8 mouse cellular contexts compared by ENCODE assay signal in genomic region chr8:119743291-119744026, GRCm38 (mm10). TPM values are rescaled to one million over a fixed set of nuclear protein-coding genes. Genes with fewer than 3 reads are reported as not detected.
DNase-seq lines count a peak whose midpoint lies in the region; ATAC-seq and TF ChIP-seq lines count a peak whose summit lies in the region.

No protein-coding gene starts in this region.

- no peak for ATAC-seq in forebrain, embryonic 15.5 days (replicated peaks)
- ATAC-seq in stomach, postnatal 0 days (ENCODE audit: low FRiP score, low TSS enrichment) = no peak; the same call in 1 of the 2 replicates

- DNase-seq in forebrain, embryonic 10.5 days (ENCODE audit: extremely low spot score, low spot score) = peak; percentile 56
- peak; percentile 60 for DNase-seq in right cerebral cortex, postnatal 14 days
- DNase-seq in right cerebral cortex, postnatal 25 days = no peak
- DNase-seq in embryonic facial prominence, embryonic 10.5 days (ENCODE audit: low spot score) = peak; percentile 70
- DNase-seq in kidney, adult 2 months = peak; percentile 25
- peak; percentile 83 for DNase-seq in lung, postnatal 10 days
- DNase-seq in stomach, postnatal 0 days (ENCODE audit: low spot score) = peak; percentile 60

- no peak overlapping the region for H3K27ac ChIP-seq in forebrain, embryonic 10.5 days
- H3K27ac ChIP-seq in forebrain, embryonic 15.5 days (replicated peaks) = no peak overlapping the region
- H3K27ac ChIP-seq in embryonic facial prominence, embryonic 10.5 days (replicated peaks) = no peak overlapping the region
- H3K27ac ChIP-seq in kidney, adult 2 months (ENCODE audit: insufficient read depth, low read depth, low read length) = no peak overlapping the region
- H3K27ac ChIP-seq in stomach, postnatal 0 days (replicated peaks) = 0 out of 2 replicates have a peak overlapping the region, but pooled peaks have one; percentile 13

- H3K27me3 ChIP-seq in forebrain, embryonic 10.5 days (ENCODE audit: poor library complexity, severe bottlenecking) = no peaks in the 10 kb centered on the region
- H3K27me3 ChIP-seq in forebrain, embryonic 15.5 days = no peaks in the 10 kb centered on the region
- H3K27me3 ChIP-seq in embryonic facial prominence, embryonic 10.5 days (replicated peaks; ENCODE audit: low read depth, poor library complexity, severe bottlenecking) = no peaks in the 10 kb centered on the region; the same call in 1 of the 2 replicates
- H3K27me3 ChIP-seq in kidney, adult 2 months (replicated peaks; ENCODE audit: control insufficient read depth, insufficient read depth, low read length) = no peaks in the 10 kb centered on the region
- H3K27me3 ChIP-seq in stomach, postnatal 0 days (ENCODE audit: control insufficient read depth, insufficient read depth, low read length) = no peaks in the 10 kb centered on the region

- H3K4me3 ChIP-seq in forebrain, embryonic 10.5 days = no peak overlapping the region
- no peak overlapping the region for H3K4me3 ChIP-seq in forebrain, embryonic 15.5 days
- no peak overlapping the region for H3K4me3 ChIP-seq in embryonic facial prominence, embryonic 10.5 days
- H3K4me3 ChIP-seq in kidney, adult 2 months (ENCODE audit: insufficient read depth, low read depth, low read length) = no peak overlapping the region
- no peak overlapping the region for H3K4me3 ChIP-seq in stomach, postnatal 0 days (ENCODE audit: low read depth, low read length)

- peaks cover 16% of the 10 kb centered on the region for H3K4me1 ChIP-seq in forebrain, embryonic 10.5 days
- no peaks in the 10 kb centered on the region for H3K4me1 ChIP-seq in forebrain, embryonic 15.5 days
- H3K4me1 ChIP-seq in embryonic facial prominence, embryonic 10.5 days = peaks cover 7% of the 10 kb centered on the region; the same call in 1 of the 2 replicates
- H3K4me1 ChIP-seq in kidney, adult 2 months (ENCODE audit: control insufficient read depth, insufficient read depth, low read length) = no peaks in the 10 kb centered on the region
- no peaks in the 10 kb centered on the region for H3K4me1 ChIP-seq in stomach, postnatal 0 days (replicated peaks; ENCODE audit: control insufficient read depth, insufficient read depth)

- no peaks in the 10 kb centered on the region for H3K36me3 ChIP-seq in forebrain, embryonic 10.5 days (replicated peaks)
- no peaks in the 10 kb centered on the region for H3K36me3 ChIP-seq in forebrain, embryonic 15.5 days
- H3K36me3 ChIP-seq in embryonic facial prominence, embryonic 10.5 days (replicated peaks) = no peaks in the 10 kb centered on the region
- no peaks in the 10 kb centered on the region for H3K36me3 ChIP-seq in kidney, adult 2 months (ENCODE audit: control insufficient read depth, insufficient read depth, low read length)
- H3K36me3 ChIP-seq in stomach, postnatal 0 days (ENCODE audit: control insufficient read depth, insufficient read depth, low read length) = no peaks in the 10 kb centered on the region

- H3K9me3 ChIP-seq in forebrain, embryonic 10.5 days = no peaks in the 10 kb centered on the region
- no peaks in the 10 kb centered on the region for H3K9me3 ChIP-seq in forebrain, embryonic 15.5 days
- no peaks in the 10 kb centered on the region for H3K9me3 ChIP-seq in embryonic facial prominence, embryonic 10.5 days
- no peaks in the 10 kb centered on the region for H3K9me3 ChIP-seq in stomach, postnatal 0 days (ENCODE audit: control insufficient read depth, low read length)

- TF ChIP-seq POLR2A in kidney, adult 2 months (IDR thresholded peaks at IDR 0.05; ENCODE audit: low read depth, low read length) = no peak

- H3K9ac ChIP-seq in forebrain, embryonic 15.5 days (replicated peaks) = no peak overlapping the region
- no peak overlapping the region for H3K9ac ChIP-seq in stomach, postnatal 0 days (ENCODE audit: low read length)

- WGBS in forebrain, embryonic 10.5 days = 68% methylated on average over 13 of the region's 13 CpGs
- WGBS in forebrain, embryonic 15.5 days = 52% methylated on average over 13 of the region's 13 CpGs
- WGBS in embryonic facial prominence, embryonic 10.5 days = 61% methylated on average over 13 of the region's 13 CpGs
- 45% methylated on average over 13 of the region's 13 CpGs for WGBS in kidney, adult 2 months
- 32% methylated on average over 13 of the region's 13 CpGs for WGBS in stomach, postnatal 0 days

- TF ChIP-seq CTCF in kidney, adult 2 months (conservative IDR thresholded peaks at IDR 0.05; ENCODE audit: insufficient read depth, insufficient read length, low read depth, low read length) = peak; percentile 58
- TF ChIP-seq CTCF in stomach, postnatal 0 days (IDR thresholded peaks at IDR 0.05; ENCODE audit: low read depth) = peak; percentile 82

- H3K4me2 ChIP-seq in forebrain, embryonic 15.5 days (replicated peaks) = no peak overlapping the region
- no peak overlapping the region for H3K4me2 ChIP-seq in stomach, postnatal 0 days (replicated peaks; ENCODE audit: low read depth)

- no peak for TF ChIP-seq EP300 in stomach, postnatal 0 days (optimal IDR thresholded peaks at IDR 0.05)

RNA-seq across cellular contexts. Expression of gene Tldc1, which starts 34.8 kb away (rescaled TPM):
- 16.7 and 17.3 TPM in 2 replicates for polyA plus RNA-seq in forebrain, embryonic 10.5 days (2016; fragmentation: Nextera tagmentation; extraction: Ambion mirVana)
- polyA plus RNA-seq in forebrain, embryonic 15.5 days (2015; fragmentation: Nextera tagmentation; extraction: Ambion mirVana) = 14.5 and 14.9 TPM in 2 replicates
- polyA plus RNA-seq in embryonic facial prominence, embryonic 10.5 days (2016; fragmentation: Nextera tagmentation; extraction: Ambion mirVana) = 12.8 and 14.5 TPM in 2 replicates
- polyA plus RNA-seq in kidney, adult 2 months (2012; rRNA removed) = 11.6 and 12.6 TPM in 2 replicates
- polyA plus RNA-seq in stomach, postnatal 0 days (2015; fragmentation: Nextera tagmentation; extraction: Ambion mirVana) = 9.1 and 10.7 TPM in 2 replicates

RNA-seq across cellular contexts. Expression of gene Atp2c2, which starts 43.6 kb away (rescaled TPM):
- 1.5 and 1.6 TPM in 2 replicates for polyA plus RNA-seq in forebrain, embryonic 10.5 days (2016; fragmentation: Nextera tagmentation; extraction: Ambion mirVana)
- polyA plus RNA-seq in forebrain, embryonic 15.5 days (2015; fragmentation: Nextera tagmentation; extraction: Ambion mirVana) = 0.09 TPM in 1 of 2 replicates, not detected in the other
- 3.8 and 4.1 TPM in 2 replicates for polyA plus RNA-seq in embryonic facial prominence, embryonic 10.5 days (2016; fragmentation: Nextera tagmentation; extraction: Ambion mirVana)
- 0.24 and 0.52 TPM in 2 replicates for polyA plus RNA-seq in kidney, adult 2 months (2012; rRNA removed)
- 7.7 and 8.8 TPM in 2 replicates for polyA plus RNA-seq in stomach, postnatal 0 days (2015; fragmentation: Nextera tagmentation; extraction: Ambion mirVana)
